9 mouse cellular contexts compared by ENCODE assay signal in the genomic region with DNA sequence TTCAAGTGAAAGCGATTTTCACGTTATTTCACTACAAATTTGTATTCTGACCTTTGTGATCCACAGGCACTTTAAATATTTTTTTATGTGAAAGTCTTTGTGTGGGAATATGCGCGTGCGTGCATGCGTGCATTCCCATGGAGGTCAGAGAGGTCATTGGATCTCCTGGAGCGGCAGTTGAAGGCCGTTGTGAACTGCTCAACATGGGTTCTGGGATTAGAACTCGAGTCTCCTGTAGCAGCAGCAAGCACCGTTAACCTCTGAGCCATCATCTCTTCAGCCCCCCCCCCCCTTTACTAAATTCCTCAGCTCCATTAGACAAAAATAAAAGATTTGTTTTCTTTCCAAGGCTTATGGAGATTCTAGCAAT. TPM values are rescaled to one million over a fixed set of nuclear protein-coding genes. Genes with fewer than 3 reads are reported as not detected.
A peak's percentile ranks its signal among the peaks of the same experiment; 100 is the strongest.
DNase-seq lines count a peak whose midpoint lies in the region; ATAC-seq and TF ChIP-seq lines count a peak whose summit lies in the region.
"Had no signal": no experiment of that assay in that cellular context is flagged by ENCODE, and none has a peak within 500 bp of the region (broad histone marks: within the 10 kb centered on the region; RNA-seq: fewer than 3 reads in every experiment).

No protein-coding gene starts in this region.

- no peak for TF ChIP-seq RAD21 in CH12.LX (IDR thresholded peaks at IDR 0.05; ENCODE audit: low read depth, low read length)

- no peak overlapping the region for H3K27ac ChIP-seq in CH12.LX (ENCODE audit: insufficient read depth, low read depth)
- no peak overlapping the region for H3K27ac ChIP-seq in forebrain, embryonic 14.5 days (ENCODE audit: low read depth, low read length)
- no peak overlapping the region for H3K27ac ChIP-seq in liver, embryonic 14.5 days

- peak overlapping the region; percentile 50; the same call in 1 of the 2 replicates for H3K4me2 ChIP-seq in CH12.LX (ENCODE audit: insufficient read depth, low read depth, poor library complexity, severe bottlenecking)
- H3K4me2 ChIP-seq in forebrain, embryonic 14.5 days (ENCODE audit: low read length) = peak overlapping the region; percentile 62
- peak overlapping the region; percentile 77 for H3K4me2 ChIP-seq in liver, embryonic 14.5 days (ENCODE audit: low read depth)

- no peak for TF ChIP-seq CTCF in CH12.LX (conservative IDR thresholded peaks at IDR 0.05 in 1 of 2, IDR thresholded peaks at IDR 0.05 in 1 of 2; ENCODE audit: low read depth in 2 of 2, low read length in 2 of 2)
- no peak for TF ChIP-seq CTCF in liver, embryonic 14.5 days (IDR thresholded peaks at IDR 0.05; ENCODE audit: low read depth)

- in situ Hi-C loops in CH12.LX (cut with MboI; ENCODE audit: low pct_ligation_motif_present, low pct_unique_long_range_greater_than_20kb, low sequenced_read_pairs) = loop anchor here (25.0 kb wide), 1 partner anchor 258 kb away; no protein-coding TSS in a partner anchor

- 0 out of 2 replicates have a peak, but pooled peaks have one; percentile 5 for ATAC-seq in frontal cortex, adult (ENCODE audit: low TSS enrichment)
- peak; percentile 25 for ATAC-seq in forebrain, embryonic 14.5 days
- ATAC-seq in liver, embryonic 14.5 days (ENCODE audit: insufficient read depth) = peak; percentile 45; the same call in 1 of the 2 replicates
- ATAC-seq in megakaryocyte-erythroid progenitor cell, adult 5-6 weeks (replicated peaks; ENCODE audit: low FRiP score, low TSS enrichment, poor library complexity, severe bottlenecking) = no peak

- no peak for DNase-seq in frontal cortex, postnatal 14 days (ENCODE audit: low spot score in 2 of 2)
- no peak for DNase-seq in CH12.LX (ENCODE audit: extremely low read depth)
- DNase-seq in forebrain, embryonic 14.5 days (ENCODE audit: low spot score) = no peak
- DNase-seq in liver, embryonic 14.5 days (ENCODE audit: low read depth in 3 of 3, low spot score in 3 of 3) = no peak
- no peak for DNase-seq in cerebellum, adult 11-12 months
- no peak for DNase-seq in adrenal gland, postnatal 36 days

- peak overlapping the region; percentile 19; the same call in 1 of the 2 replicates for H3K9ac ChIP-seq in CH12.LX (ENCODE audit: insufficient read depth, low read depth)
- no peak overlapping the region for H3K9ac ChIP-seq in forebrain, embryonic 14.5 days (ENCODE audit: low read length)
- peak overlapping the region; percentile 58 for H3K9ac ChIP-seq in liver, embryonic 14.5 days (replicated peaks)

- H3K4me1 ChIP-seq in CH12.LX (ENCODE audit: control insufficient read depth in 1 of 2, insufficient read depth in 2 of 2) = peaks cover 0 to 1% of the 10 kb centered on the region in 2 experiments; a peak in 2 of 4 replicates
- H3K4me1 ChIP-seq in forebrain, embryonic 14.5 days (ENCODE audit: control insufficient read depth, insufficient read depth, low read length) = no peaks in the 10 kb centered on the region
- H3K4me1 ChIP-seq in liver, embryonic 14.5 days (replicated peaks; ENCODE audit: control insufficient read depth in 2 of 2, insufficient read depth in 2 of 2, low read length in 1 of 2) = peaks cover 0 to 7% of the 10 kb centered on the region in 2 experiments; a peak in 2 of 4 replicates

- H3K27me3 ChIP-seq in CH12.LX (replicated peaks) = no peaks in the 10 kb centered on the region
- H3K27me3 ChIP-seq in forebrain, embryonic 14.5 days (replicated peaks; ENCODE audit: control insufficient read depth, insufficient read depth, low read length) = no peaks in the 10 kb centered on the region
- H3K27me3 ChIP-seq in liver, embryonic 14.5 days (ENCODE audit: control insufficient read depth, insufficient read depth, low read length) = no peaks in the 10 kb centered on the region

- TF ChIP-seq EP300 in CH12.LX (IDR thresholded peaks at IDR 0.05; ENCODE audit: low read length) = no peak
- TF ChIP-seq EP300 in liver, embryonic 14.5 days (IDR thresholded peaks at IDR 0.05; ENCODE audit: low read depth) = no peak

- peak overlapping the region; percentile 30 to 69 (median 47) for H3K4me3 ChIP-seq in CH12.LX (replicated peaks in 1 of 3; ENCODE audit: low read depth in 2 of 3, low read length in 2 of 3, poor library complexity in 1 of 3)
- H3K4me3 ChIP-seq in forebrain, embryonic 14.5 days (ENCODE audit: low read depth, low read length) = peak overlapping the region; percentile 52
- H3K4me3 ChIP-seq in liver, embryonic 14.5 days (ENCODE audit: insufficient read depth in 1 of 2, low read depth in 2 of 2, low read length in 2 of 2) = peak overlapping the region; percentile 54 to 58

- no peak for TF ChIP-seq POLR2A in CH12.LX (IDR thresholded peaks at IDR 0.05; ENCODE audit: low read depth, low read length)

- no peaks in the 10 kb centered on the region for H3K36me3 ChIP-seq in CH12.LX (replicated peaks in 1 of 2; ENCODE audit: control insufficient read depth in 1 of 2, insufficient read depth in 1 of 2, low read length in 1 of 2)
- H3K36me3 ChIP-seq in forebrain, embryonic 14.5 days (ENCODE audit: control insufficient read depth, insufficient read depth, low read length) = no peaks in the 10 kb centered on the region
- no peaks in the 10 kb centered on the region for H3K36me3 ChIP-seq in liver, embryonic 14.5 days (replicated peaks; ENCODE audit: control insufficient read depth, insufficient read depth, low read depth)

- dilution Hi-C loops in CH12.LX (cut with MboI; ENCODE audit: extremely low pct_ligation_motif_present, extremely low pct_unique_long_range_greater_than_20kb, low sequenced_read_pairs) = no loop called here

- 32% methylated on average over 10 of the region's 10 CpGs for WGBS in forebrain, embryonic 14.5 days
- 15% methylated on average over 10 of the region's 10 CpGs for WGBS in liver, embryonic 14.5 days (ENCODE audit: insufficient replicate concordance)

- H3K79me2 ChIP-seq in CH12.LX (replicated peaks; ENCODE audit: control insufficient read depth, extremely low read depth, insufficient read depth, poor library complexity, severe bottlenecking) = no peaks in the 10 kb centered on the region

- H3K9me3 ChIP-seq in CH12.LX (replicated peaks; ENCODE audit: low read length) = no peaks in the 10 kb centered on the region
- no peaks in the 10 kb centered on the region for H3K9me3 ChIP-seq in forebrain, embryonic 14.5 days (replicated peaks; ENCODE audit: control insufficient read depth, low read length)
- no peaks in the 10 kb centered on the region for H3K9me3 ChIP-seq in liver, embryonic 14.5 days (ENCODE audit: control insufficient read depth, low read length)

TF ChIP-seq in CH12.LX, 34 proteins besides CTCF, POLR2A, EP300 and RAD21:
- TF ChIP-seq ZNF384 (IDR thresholded peaks at IDR 0.05; ENCODE audit: low read depth, low read length) = no peak
- no peak for TF ChIP-seq NRF1 (IDR thresholded peaks at IDR 0.05; ENCODE audit: low read depth, low read length)
- no peak for TF ChIP-seq MYC (IDR thresholded peaks at IDR 0.05; ENCODE audit: low read depth, low read length)
- no peak for TF ChIP-seq PAX5 (IDR thresholded peaks at IDR 0.05; ENCODE audit: low read length)
- TF ChIP-seq TBP (conservative IDR thresholded peaks at IDR 0.05; ENCODE audit: low read depth, low read length) = no peak
- TF ChIP-seq USF2 (conservative IDR thresholded peaks at IDR 0.05; ENCODE audit: low read depth, low read length) = no peak
- no peak for TF ChIP-seq IRF4 (IDR thresholded peaks at IDR 0.05; ENCODE audit: low read depth, low read length)
- TF ChIP-seq SMC3 (IDR thresholded peaks at IDR 0.05; ENCODE audit: low read depth, low read length) = no peak
- no peak for TF ChIP-seq TCF12 (IDR thresholded peaks at IDR 0.05; ENCODE audit: low read depth, low read length)
- TF ChIP-seq POLR2AphosphoS2 (IDR thresholded peaks at IDR 0.05; ENCODE audit: low read depth, low read length) = no peak
- TF ChIP-seq MAX (IDR thresholded peaks at IDR 0.05; ENCODE audit: low read length) = no peak
- no peak for TF ChIP-seq CHD2 (IDR thresholded peaks at IDR 0.05; ENCODE audit: low read length)
- TF ChIP-seq BHLHE40 (IDR thresholded peaks at IDR 0.05; ENCODE audit: low read depth, low read length) = no peak
TF ChIP-seq in CH12.LX: peak in this region for 0.

RNA-seq across cellular contexts. Expression of a gene that starts 0.4 kb away (rescaled TPM):
- total RNA-seq in CH12.LX (2012; rRNA removed) = 5.2 and 5.4 TPM in 2 replicates
- 16.4 and 18.9 TPM in 2 replicates for total RNA-seq in CH12.LX (2014; rRNA removed)
- 19.2 and 24.4 TPM in 2 replicates for polyA plus RNA-seq in CH12.LX (2012; ENCODE audit: insufficient read length, low read depth)
- 4.1 and 5.2 TPM in 2 replicates for polyA plus RNA-seq in forebrain, embryonic 14.5 days (2014; fragmentation: Nextera tagmentation; extraction: Ambion mirVana)
- polyA plus RNA-seq in liver, embryonic 14.5 days (2012; rRNA removed) = 5.7 and 5.8 TPM in 2 replicates
- 5.6 and 6.2 TPM in 2 replicates for polyA plus RNA-seq in liver, embryonic 14.5 days (2014; fragmentation: Nextera tagmentation; extraction: Ambion mirVana)
- 16.0 and 21.5 TPM in 2 replicates for total RNA-seq in megakaryocyte-erythroid progenitor cell, adult 5-6 weeks (2014; fragmentation: Nextera tagmentation)
- total RNA-seq in megakaryocyte-erythroid progenitor cell, adult 5-6 weeks (2017) = 5.7 and 8.4 TPM in 2 replicates
- total RNA-seq in adrenal gland, postnatal 36 days (2021) = 1 to 10 TPM; 6.6 to 8.9 TPM

RNA-seq across cellular contexts. Expression of a gene that starts 3.2 kb away (rescaled TPM):
- total RNA-seq in CH12.LX (2012; rRNA removed) (not detected in 2 replicates), CH12.LX (2014; rRNA removed) (not detected in 2 replicates)
- not detected in 2 replicates for polyA plus RNA-seq in CH12.LX (2012; ENCODE audit: insufficient read length, low read depth)
- not detected in 2 replicates for polyA plus RNA-seq in forebrain, embryonic 14.5 days (2014; fragmentation: Nextera tagmentation; extraction: Ambion mirVana)
- polyA plus RNA-seq in liver, embryonic 14.5 days (2012; rRNA removed) = not detected in 2 replicates
- not detected in 2 replicates for polyA plus RNA-seq in liver, embryonic 14.5 days (2014; fragmentation: Nextera tagmentation; extraction: Ambion mirVana)
- not detected in 2 replicates for total RNA-seq in megakaryocyte-erythroid progenitor cell, adult 5-6 weeks (2014; fragmentation: Nextera tagmentation)
- not detected in 2 replicates for total RNA-seq in megakaryocyte-erythroid progenitor cell, adult 5-6 weeks (2017)
- not detected for total RNA-seq in adrenal gland, postnatal 36 days (2021)
- polyA plus RNA-seq: C2C12 had no signal

RNA-seq across cellular contexts. Expression of a gene that starts 30.1 kb away (rescaled TPM):
- total RNA-seq in CH12.LX (2012; rRNA removed) (not detected in 2 replicates), CH12.LX (2014; rRNA removed) (not detected in 2 replicates)
- not detected in 2 replicates for polyA plus RNA-seq in CH12.LX (2012; ENCODE audit: insufficient read length, low read depth)
- 0.71 TPM in 1 of 2 replicates, not detected in the other for polyA plus RNA-seq in forebrain, embryonic 14.5 days (2014; fragmentation: Nextera tagmentation; extraction: Ambion mirVana)
- 0.81 and 1.0 TPM in 2 replicates for polyA plus RNA-seq in liver, embryonic 14.5 days (2012; rRNA removed)
- 1.3 and 1.5 TPM in 2 replicates for polyA plus RNA-seq in liver, embryonic 14.5 days (2014; fragmentation: Nextera tagmentation; extraction: Ambion mirVana)
- not detected in 2 replicates for total RNA-seq in megakaryocyte-erythroid progenitor cell, adult 5-6 weeks (2014; fragmentation: Nextera tagmentation)
- not detected in 2 replicates for total RNA-seq in megakaryocyte-erythroid progenitor cell, adult 5-6 weeks (2017)
- total RNA-seq in adrenal gland, postnatal 36 days (2021) = not detected
